Mouse (Mus musculus): ENCODE measurements around the gene Tubal3. TPM values are rescaled to one million over a fixed set of nuclear protein-coding genes. Genes with fewer than 3 reads are reported as not detected.
A peak's percentile ranks its signal among the peaks of the same experiment; 100 is the strongest.
"Not testable (repeated sequence)": the region's sequence is repeated elsewhere in the genome, so short reads cannot be mapped to it uniquely, and the experiment has no call there.

The Tubal3 gene
- polyA plus RNA-seq, 1 experiment from 2014 or later = not detected

DNA sequence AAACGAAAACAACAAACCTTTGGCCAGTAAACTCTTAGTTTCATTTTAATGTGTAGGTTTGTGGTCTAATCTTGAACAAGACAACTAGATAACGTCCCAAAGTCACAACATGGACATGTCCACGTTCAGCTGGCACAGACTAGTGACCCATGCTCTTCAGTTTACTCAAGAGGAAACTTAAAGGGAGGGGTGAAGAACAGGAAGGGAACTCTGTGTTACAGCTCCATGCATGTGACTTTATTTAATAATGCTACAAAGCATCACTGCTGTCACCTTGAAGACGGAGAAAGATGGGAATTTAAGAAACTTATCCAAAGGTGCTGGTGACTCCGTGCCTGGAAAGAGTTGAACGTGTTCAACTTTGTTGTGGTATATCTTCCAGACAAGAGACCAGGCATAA is 22.0 kb upstream of the Tubal3 start:
- Histone ChIP-seq H3K4me3 (ENCODE audit: control insufficient read depth in 1 of 2, insufficient read depth in 1 of 2, low read depth in 1 of 2, low read length in 2 of 2) (no peak overlapping the region), H3K27ac (replicated peaks in 1 of 2; ENCODE audit: control insufficient read depth in 1 of 2, insufficient read depth in 1 of 2, low read depth in 2 of 2, low read length in 2 of 2) (no peak overlapping the region), H3K9ac (ENCODE audit: low read length) (no peak overlapping the region), H3K36me3 (ENCODE audit: control insufficient read depth, insufficient read depth, low read length) (peaks cover 5% of the 10 kb centered on the region; the same call in 1 of the 2 replicates), H3K27me3 (ENCODE audit: control insufficient read depth, insufficient read depth, low read length) (no peaks in the 10 kb centered on the region), H3K4me2 (ENCODE audit: low read length) (no peak overlapping the region), H3K9me3 (ENCODE audit: control insufficient read depth, low read length) (no peaks in the 10 kb centered on the region), H3K4me1 (ENCODE audit: control insufficient read depth in 2 of 2, insufficient read depth in 2 of 2, low read length in 2 of 2) (peaks cover 3 to 10% of the 10 kb centered on the region in 2 experiments; a peak in 3 of 4 replicates)
- no peak for ATAC-seq (ENCODE audit: insufficient number of reproducible peaks, insufficient read depth, low FRiP score, low read depth)
- WGBS = 83% methylated on average over 6 of the region's 6 CpGs

DNA sequence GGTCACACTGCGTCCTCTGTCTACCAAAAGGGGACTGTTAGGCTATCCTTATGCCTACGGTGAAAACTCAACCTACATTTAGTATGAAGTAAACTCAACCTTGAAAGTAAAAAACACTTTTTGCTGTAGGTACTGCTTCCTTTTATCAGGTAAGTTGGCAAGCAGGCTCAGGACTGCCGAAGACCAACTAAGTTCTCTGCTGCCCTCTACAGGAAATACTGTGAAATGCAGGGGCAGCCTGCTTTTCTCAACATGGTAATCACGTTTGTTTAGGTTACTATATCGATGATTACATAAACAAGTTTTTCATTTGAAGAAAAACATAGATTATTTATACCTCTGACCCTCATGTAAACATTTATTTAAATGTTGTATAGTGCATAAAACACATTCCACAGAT is 21.2 kb upstream of the Tubal3 start:
- WGBS = 34% methylated on average over 5 of the region's 5 CpGs
- ATAC-seq (ENCODE audit: insufficient number of reproducible peaks, insufficient read depth, low FRiP score, low read depth) = no peak

DNA sequence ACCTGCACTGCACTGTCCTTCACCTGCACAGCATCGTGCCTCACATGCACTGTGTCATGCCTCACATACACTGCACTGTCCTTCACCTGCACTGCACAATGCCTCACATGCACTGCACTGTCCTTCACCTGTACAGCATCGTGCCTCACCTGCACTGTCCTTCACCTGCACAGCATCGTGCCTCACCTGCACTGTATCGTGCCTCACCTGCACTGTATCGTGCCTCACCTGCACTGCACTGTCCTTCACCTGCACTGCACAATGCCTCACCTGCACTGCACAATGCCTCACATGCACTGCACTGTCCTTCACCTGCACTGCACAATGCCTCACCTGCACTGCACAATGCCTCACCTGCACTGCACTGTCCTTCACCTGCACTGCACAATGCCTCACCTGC is 19.9 kb upstream of the Tubal3 start:
- not testable (repeated sequence) for H3K4me2 ChIP-seq (ENCODE audit: low read length); H3K4me3 ChIP-seq (ENCODE audit: control insufficient read depth in 1 of 2, insufficient read depth in 1 of 2, low read depth in 1 of 2, low read length in 2 of 2); ATAC-seq (ENCODE audit: insufficient number of reproducible peaks, insufficient read depth, low FRiP score, low read depth); H3K27me3 ChIP-seq (ENCODE audit: control insufficient read depth, insufficient read depth, low read length); H3K36me3 ChIP-seq (ENCODE audit: control insufficient read depth, insufficient read depth, low read length); H3K9me3 ChIP-seq (ENCODE audit: control insufficient read depth, low read length); H3K4me1 ChIP-seq (ENCODE audit: control insufficient read depth in 2 of 2, insufficient read depth in 2 of 2, low read length in 2 of 2); H3K27ac ChIP-seq (replicated peaks in 1 of 2; ENCODE audit: control insufficient read depth in 1 of 2, insufficient read depth in 1 of 2, low read depth in 2 of 2, low read length in 2 of 2); H3K9ac ChIP-seq (ENCODE audit: low read length)
- 93% methylated on average over 5 of the region's 5 CpGs for WGBS

More for the DNA sequence above, 21.2 kb upstream of the Tubal3 start:
- Histone ChIP-seq H3K27me3 (ENCODE audit: control insufficient read depth, insufficient read depth, low read length) (no peaks in the 10 kb centered on the region), H3K4me2 (ENCODE audit: low read length) (no peak overlapping the region), H3K9me3 (ENCODE audit: control insufficient read depth, low read length) (no peaks in the 10 kb centered on the region), H3K4me3 (ENCODE audit: control insufficient read depth in 1 of 2, insufficient read depth in 1 of 2, low read depth in 1 of 2, low read length in 2 of 2) (no peak overlapping the region), H3K27ac (replicated peaks in 1 of 2; ENCODE audit: control insufficient read depth in 1 of 2, insufficient read depth in 1 of 2, low read depth in 2 of 2, low read length in 2 of 2) (no peak overlapping the region), H3K4me1 (ENCODE audit: control insufficient read depth in 2 of 2, insufficient read depth in 2 of 2, low read length in 2 of 2) (peaks cover 0 to 4% of the 10 kb centered on the region in 2 experiments; a peak in 3 of 4 replicates), H3K36me3 (ENCODE audit: control insufficient read depth, insufficient read depth, low read length) (peaks cover 5% of the 10 kb centered on the region; the same call in 1 of the 2 replicates), H3K9ac (ENCODE audit: low read length) (no peak overlapping the region)

DNA sequence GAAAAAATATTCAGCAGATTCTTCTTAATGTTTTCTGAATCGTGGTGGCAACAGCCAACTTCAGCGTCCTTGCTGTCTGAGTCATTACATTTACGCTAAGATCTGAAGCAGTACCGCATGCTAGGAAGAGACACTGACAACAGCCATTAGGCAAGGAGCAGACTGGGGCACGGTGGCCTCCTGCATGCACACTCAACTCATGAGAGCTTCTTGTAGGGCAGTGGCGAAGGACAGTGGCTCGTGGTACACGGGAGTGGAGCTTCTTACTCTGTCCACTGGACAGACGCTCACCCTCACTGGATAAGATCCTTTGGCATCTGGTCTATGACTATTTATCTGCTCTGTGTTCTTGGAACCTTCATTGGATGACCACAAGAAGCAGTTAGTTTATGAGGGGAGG is 18.8 kb upstream of the Tubal3 start:
- H3K4me2 ChIP-seq (ENCODE audit: low read length) = no peak overlapping the region
- no peak overlapping the region for H3K27ac ChIP-seq (replicated peaks in 1 of 2; ENCODE audit: control insufficient read depth in 1 of 2, insufficient read depth in 1 of 2, low read depth in 2 of 2, low read length in 2 of 2)
- no peaks in the 10 kb centered on the region for H3K27me3 ChIP-seq (ENCODE audit: control insufficient read depth, insufficient read depth, low read length)
- no peak overlapping the region for H3K4me3 ChIP-seq (ENCODE audit: control insufficient read depth in 1 of 2, insufficient read depth in 1 of 2, low read depth in 1 of 2, low read length in 2 of 2)
- no peaks in the 10 kb centered on the region for H3K4me1 ChIP-seq (ENCODE audit: control insufficient read depth in 2 of 2, insufficient read depth in 2 of 2, low read length in 2 of 2)
- peaks cover 9% of the 10 kb centered on the region; the same call in 1 of the 2 replicates for H3K36me3 ChIP-seq (ENCODE audit: control insufficient read depth, insufficient read depth, low read length)
- 85% methylated on average over 9 of the region's 9 CpGs for WGBS
- ATAC-seq (ENCODE audit: insufficient number of reproducible peaks, insufficient read depth, low FRiP score, low read depth) = no peak
- H3K9me3 ChIP-seq (ENCODE audit: control insufficient read depth, low read length) = no peaks in the 10 kb centered on the region
- H3K9ac ChIP-seq (ENCODE audit: low read length) = no peak overlapping the region

DNA sequence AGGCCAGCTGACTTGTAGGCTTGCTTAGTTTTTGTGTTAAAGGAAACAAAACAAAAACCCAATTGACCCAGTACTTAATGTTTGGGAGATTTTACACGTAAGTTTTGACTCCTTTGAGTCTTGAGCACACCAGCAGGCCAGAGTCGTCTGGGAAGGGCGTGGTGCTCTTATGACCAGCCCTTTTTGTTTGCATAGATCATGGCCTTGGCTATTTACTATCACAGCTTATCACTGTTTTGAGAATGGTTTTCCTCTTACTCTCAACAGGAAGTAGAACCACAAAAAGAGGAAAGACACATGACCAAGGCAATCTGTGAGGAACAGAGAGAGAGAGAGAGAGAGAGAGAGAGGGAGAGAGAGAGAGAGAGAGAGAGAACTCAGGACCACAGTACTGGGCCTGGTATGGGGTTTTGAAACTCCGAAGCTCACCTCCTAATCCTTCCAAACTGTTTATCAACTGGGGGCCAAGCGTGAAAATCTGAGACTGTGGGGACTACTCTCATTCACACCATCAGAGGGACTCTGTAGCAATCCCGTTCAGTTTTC is 10.8 kb upstream of the Tubal3 start:
- H3K9me3 ChIP-seq (ENCODE audit: control insufficient read depth, low read length) = no peaks in the 10 kb centered on the region
- peaks cover 11% of the 10 kb centered on the region; the same call in 1 of the 2 replicates for H3K36me3 ChIP-seq (ENCODE audit: control insufficient read depth, insufficient read depth, low read length)
- H3K4me1 ChIP-seq (ENCODE audit: control insufficient read depth in 2 of 2, insufficient read depth in 2 of 2, low read length in 2 of 2) = peaks cover 2 to 8% of the 10 kb centered on the region in 2 experiments; a peak in 1 of 4 replicates
- 59% methylated on average over 6 of the region's 6 CpGs for WGBS
- no peak overlapping the region for H3K4me2 ChIP-seq (ENCODE audit: low read length)
- no peaks in the 10 kb centered on the region for H3K27me3 ChIP-seq (ENCODE audit: control insufficient read depth, insufficient read depth, low read length)
- no peak overlapping the region for H3K27ac ChIP-seq (replicated peaks in 1 of 2; ENCODE audit: control insufficient read depth in 1 of 2, insufficient read depth in 1 of 2, low read depth in 2 of 2, low read length in 2 of 2)
- ATAC-seq (ENCODE audit: insufficient number of reproducible peaks, insufficient read depth, low FRiP score, low read depth) = no peak
- H3K4me3 ChIP-seq (ENCODE audit: control insufficient read depth in 1 of 2, insufficient read depth in 1 of 2, low read depth in 1 of 2, low read length in 2 of 2) = no peak overlapping the region
- H3K9ac ChIP-seq (ENCODE audit: low read length) = no peak overlapping the region

DNA sequence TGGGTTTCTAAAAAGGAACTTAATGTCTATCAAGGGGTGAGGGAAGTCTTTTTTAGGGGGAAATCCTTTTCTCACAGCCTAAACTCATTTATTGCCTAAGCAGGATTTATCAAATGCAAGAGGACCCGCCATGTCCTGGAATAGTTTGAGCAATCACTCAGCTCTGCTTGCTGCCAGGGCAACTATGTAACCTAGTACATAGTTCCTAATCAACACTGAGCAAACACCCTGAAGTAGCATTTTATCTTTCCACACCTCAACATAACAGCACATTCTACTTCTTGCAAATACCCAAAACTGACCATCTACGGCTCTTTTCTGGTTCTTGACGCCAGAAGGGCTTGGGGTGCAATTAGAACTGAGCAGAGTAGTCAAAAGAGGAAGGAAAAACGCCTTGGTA is 9.8 kb upstream of the Tubal3 start:
- no peaks in the 10 kb centered on the region for H3K9me3 ChIP-seq (ENCODE audit: control insufficient read depth, low read length)
- peaks cover 7% of the 10 kb centered on the region; the same call in 1 of the 2 replicates for H3K36me3 ChIP-seq (ENCODE audit: control insufficient read depth, insufficient read depth, low read length)
- no peaks in the 10 kb centered on the region for H3K27me3 ChIP-seq (ENCODE audit: control insufficient read depth, insufficient read depth, low read length)
- H3K27ac ChIP-seq (replicated peaks in 1 of 2; ENCODE audit: control insufficient read depth in 1 of 2, insufficient read depth in 1 of 2, low read depth in 2 of 2, low read length in 2 of 2) = 0 out of 4 replicates have a peak overlapping the region, but pooled peaks of 1 of the 2 experiments have one; percentile 16
- no peak overlapping the region for H3K4me3 ChIP-seq (ENCODE audit: control insufficient read depth in 1 of 2, insufficient read depth in 1 of 2, low read depth in 1 of 2, low read length in 2 of 2)
- H3K4me2 ChIP-seq (ENCODE audit: low read length) = no peak overlapping the region
- H3K4me1 ChIP-seq (ENCODE audit: control insufficient read depth in 2 of 2, insufficient read depth in 2 of 2, low read length in 2 of 2) = peaks cover 2 to 8% of the 10 kb centered on the region in 2 experiments; a peak in 1 of 4 replicates
- ATAC-seq (ENCODE audit: insufficient number of reproducible peaks, insufficient read depth, low FRiP score, low read depth) = no peak
- 43% methylated on average over 4 of the region's 4 CpGs for WGBS
- no peak overlapping the region for H3K9ac ChIP-seq (ENCODE audit: low read length)

DNA sequence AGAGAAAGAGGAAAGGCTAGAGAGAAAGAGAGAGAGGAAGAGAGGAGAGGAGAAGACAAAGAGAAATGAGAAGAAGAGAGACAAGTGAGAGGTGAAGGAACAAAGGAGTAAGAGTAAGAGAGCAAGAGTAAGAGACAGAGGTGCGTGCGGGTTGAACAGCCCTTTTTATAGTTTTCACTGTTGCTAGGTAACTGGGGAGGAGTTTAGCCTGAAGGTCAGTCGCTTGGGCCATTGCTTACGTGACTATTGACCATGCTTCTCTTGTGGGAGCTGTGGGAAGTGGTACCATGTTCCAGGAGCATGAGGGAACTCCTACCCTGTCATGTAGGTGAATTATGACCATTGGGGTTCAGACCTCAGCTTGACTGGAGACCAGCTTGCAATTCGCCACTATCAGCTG is 7.7 kb upstream of the Tubal3 start:
- Histone ChIP-seq H3K27ac (replicated peaks in 1 of 2; ENCODE audit: control insufficient read depth in 1 of 2, insufficient read depth in 1 of 2, low read depth in 2 of 2, low read length in 2 of 2) (no peak overlapping the region), H3K36me3 (ENCODE audit: control insufficient read depth, insufficient read depth, low read length) (peaks cover 12% of the 10 kb centered on the region; the same call in 1 of the 2 replicates), H3K9ac (ENCODE audit: low read length) (no peak overlapping the region), H3K4me2 (ENCODE audit: low read length) (no peak overlapping the region), H3K27me3 (ENCODE audit: control insufficient read depth, insufficient read depth, low read length) (no peaks in the 10 kb centered on the region), H3K4me1 (ENCODE audit: control insufficient read depth in 2 of 2, insufficient read depth in 2 of 2, low read length in 2 of 2) (peaks cover 2 to 12% of the 10 kb centered on the region in 2 experiments; a peak in 2 of 4 replicates), H3K4me3 (ENCODE audit: control insufficient read depth in 1 of 2, insufficient read depth in 1 of 2, low read depth in 1 of 2, low read length in 2 of 2) (no peak overlapping the region), H3K9me3 (ENCODE audit: control insufficient read depth, low read length) (no peaks in the 10 kb centered on the region)
- 85% methylated on average over 5 of the region's 5 CpGs for WGBS
- ATAC-seq (ENCODE audit: insufficient number of reproducible peaks, insufficient read depth, low FRiP score, low read depth) = no peak

DNA sequence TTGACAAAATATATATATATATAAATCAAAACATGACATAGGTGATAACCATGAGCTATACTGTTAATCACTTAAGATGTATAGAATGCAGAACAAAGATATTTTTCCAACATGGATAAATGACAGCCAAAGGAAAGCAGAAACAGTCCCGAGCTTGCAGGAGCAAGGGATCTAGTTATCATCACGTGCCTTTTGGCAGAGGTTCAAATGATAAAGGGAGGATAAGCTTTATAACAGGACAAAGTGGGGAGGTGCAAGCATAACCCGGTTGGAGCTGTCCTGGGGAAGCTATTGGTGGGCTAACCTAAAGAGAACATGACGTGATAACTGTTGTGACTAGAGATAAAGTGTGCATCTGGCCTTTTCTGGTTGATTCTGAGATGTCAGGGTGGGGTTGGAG is 4.6 kb upstream of the Tubal3 start:
- Histone ChIP-seq H3K4me2 (ENCODE audit: low read length) (no peak overlapping the region), H3K4me1 (ENCODE audit: control insufficient read depth in 2 of 2, insufficient read depth in 2 of 2, low read length in 2 of 2) (peaks cover 0 to 13% of the 10 kb centered on the region in 2 experiments; a peak in 2 of 4 replicates), H3K9ac (ENCODE audit: low read length) (no peak overlapping the region), H3K27ac (replicated peaks in 1 of 2; ENCODE audit: control insufficient read depth in 1 of 2, insufficient read depth in 1 of 2, low read depth in 2 of 2, low read length in 2 of 2) (no peak overlapping the region), H3K36me3 (ENCODE audit: control insufficient read depth, insufficient read depth, low read length) (0 out of 2 replicates have a peak, but pooled peaks cover 13% of the 10 kb centered on the region), H3K9me3 (ENCODE audit: control insufficient read depth, low read length) (no peaks in the 10 kb centered on the region), H3K27me3 (ENCODE audit: control insufficient read depth, insufficient read depth, low read length) (no peaks in the 10 kb centered on the region), H3K4me3 (ENCODE audit: control insufficient read depth in 1 of 2, insufficient read depth in 1 of 2, low read depth in 1 of 2, low read length in 2 of 2) (no peak overlapping the region)
- WGBS = 16% methylated on average over 4 of the region's 4 CpGs
- no peak for ATAC-seq (ENCODE audit: insufficient number of reproducible peaks, insufficient read depth, low FRiP score, low read depth)
